Mouse (Mus musculus) MEL (cell line): ENCODE measurements at regions not wholly inside any gene's neighbourhood (a gene's known extent, or its start where the extent isn't known, plus 50 kb on each side); places are given as distances from the start of the nearest gene placed in this dataset.

Source experiments
- DNase-seq: peaks from one replicate; pipeline ENCODE4 v3.0.0; 2011; ENCODE audit warnings: low read depth, low spot score
- H3K27ac ChIP-seq: 2 replicates; pipeline ENCODE4 v1.5.1; 2012; ENCODE audit warnings: low read depth, mild to moderate bottlenecking, control low read depth, low read length, moderate library complexity; ENCODE audit not compliant: control insufficient read depth
- H3K27me3 ChIP-seq, 2 experiments: fragments of 150-350 bp in 1 of 2; sonication (generic) in 1 of 2; 2 replicates each; pipeline ENCODE4 v1.6.1; 2012; ENCODE audit warnings: low read length in 2 of 2, mild to moderate bottlenecking in 2 of 2, improper control_type of control experiment in 1 of 2, moderate library complexity in 1 of 2; ENCODE audit not compliant: insufficient read depth in 2 of 2, control insufficient read depth in 1 of 2
- H3K36me3 ChIP-seq, 2 experiments: 2 replicates each; pipeline ENCODE4 v1.6.1; 2012 to 2014; ENCODE audit warnings: low read length in 2 of 2, improper control_type of control experiment in 1 of 2, inconsistent platforms in 1 of 2, mild to moderate bottlenecking in 1 of 2; ENCODE audit not compliant: insufficient read depth in 2 of 2, control insufficient read depth in 1 of 2
- H3K4me1 ChIP-seq, 2 experiments: fragments of 150-350 bp in 1 of 2; sonication (generic) in 1 of 2; 2 replicates each; pipeline ENCODE4 v1.6.1; 2012; ENCODE audit warnings: low read length in 2 of 2, improper control_type of control experiment in 1 of 2, mild to moderate bottlenecking in 1 of 2; ENCODE audit not compliant: insufficient read depth in 2 of 2, control insufficient read depth in 1 of 2
- H3K4me3 ChIP-seq, 2 experiments: fragments of 150-350 bp in 1 of 2; sonication (generic) in 1 of 2; 2 replicates each; pipeline ENCODE4 v1.5.1; 2012; ENCODE audit warnings: low read depth in 2 of 2, low read length in 2 of 2, mild to moderate bottlenecking in 2 of 2, moderate library complexity in 2 of 2, control low read depth in 1 of 2, improper control_type of control experiment in 1 of 2; ENCODE audit not compliant: control insufficient read depth in 1 of 2, insufficient read depth in 1 of 2
- H3K79me2 ChIP-seq: 2 replicates; pipeline ENCODE4 v1.6.1; 2012; ENCODE audit warnings: mild to moderate bottlenecking, low read length, moderate library complexity; ENCODE audit not compliant: control insufficient read depth, poor library complexity, insufficient read depth
- H3K9ac ChIP-seq: 2 replicates; pipeline ENCODE4 v1.6.1; 2012; ENCODE audit warnings: low read depth, mild to moderate bottlenecking, control low read depth, low read length, moderate library complexity; ENCODE audit not compliant: control insufficient read depth, poor library complexity, severe bottlenecking
- H3K9me3 ChIP-seq: fragments of 150-350 bp; sonication (generic); replicated peaks from 2 replicates; pipeline ENCODE4 v1.6.1; 2012; ENCODE audit warnings: mild to moderate bottlenecking, low read length, improper control_type of control experiment, moderate library complexity; ENCODE audit not compliant: insufficient read depth
- CHD2 ChIP-seq: IDR thresholded peaks from 2 replicates; pipeline ENCODE4 v1.6.1; 2011; ENCODE audit warnings: low read length, improper control_type of control experiment
- ELF1 ChIP-seq: IDR thresholded peaks from 2 replicates; pipeline ENCODE4 v1.6.1; 2014; ENCODE audit warnings: low read depth, mild to moderate bottlenecking, inconsistent platforms, low read length, improper control_type of control experiment, moderate library complexity
- EP300 ChIP-seq, 2 experiments: IDR thresholded peaks; 2 replicates each; pipeline ENCODE4 v1.6.1; 2011; ENCODE audit warnings: improper control_type of control experiment in 2 of 2, low read length in 2 of 2, low read depth in 1 of 2, mild to moderate bottlenecking in 1 of 2
- ETS1 ChIP-seq: IDR thresholded peaks from 2 replicates; pipeline ENCODE4 v1.6.1; 2012; ENCODE audit warnings: low read depth, mild to moderate bottlenecking, inconsistent platforms, low read length, improper control_type of control experiment, moderate library complexity
- GATA1 ChIP-seq: IDR thresholded peaks from 2 replicates; pipeline ENCODE4 v1.6.1; 2011; ENCODE audit warnings: low read depth, low read length, improper control_type of control experiment
- MAFK ChIP-seq: IDR thresholded peaks from 2 replicates; pipeline ENCODE4 v1.6.1; 2011; ENCODE audit warnings: low read depth, mild to moderate bottlenecking, low read length, improper control_type of control experiment, borderline replicate concordance
- MEF2A ChIP-seq: IDR thresholded peaks from 2 replicates; pipeline ENCODE4 v1.6.1; 2014; ENCODE audit warnings: low read depth, mild to moderate bottlenecking, inconsistent platforms, low read length, improper control_type of control experiment; ENCODE audit not compliant: poor library complexity, insufficient replicate concordance, severe bottlenecking; ENCODE audit errors: extremely low read depth
- MYB ChIP-seq: IDR thresholded peaks from 2 replicates; pipeline ENCODE4 v1.6.1; 2011; ENCODE audit warnings: mild to moderate bottlenecking, low read depth, low read length, improper control_type of control experiment
- MYC ChIP-seq: IDR thresholded peaks from 2 replicates; pipeline ENCODE4 v1.6.1; 2011; ENCODE audit warnings: low read depth, mild to moderate bottlenecking, low read length, improper control_type of control experiment, moderate library complexity
- NELFE ChIP-seq: IDR thresholded peaks from 2 replicates; pipeline ENCODE4 v1.6.1; 2011; ENCODE audit warnings: low read depth, low read length, improper control_type of control experiment
- POLR2AphosphoS2 ChIP-seq: IDR thresholded peaks from 2 replicates; pipeline ENCODE4 v1.6.1; 2011; ENCODE audit warnings: low read length, improper control_type of control experiment
- RCOR1 ChIP-seq: IDR thresholded peaks from 2 replicates; pipeline ENCODE4 v1.6.1; 2012; ENCODE audit warnings: low read depth, mild to moderate bottlenecking, inconsistent platforms, low read length, improper control_type of control experiment
- SIN3A ChIP-seq: IDR thresholded peaks from 2 replicates; pipeline ENCODE4 v1.6.1; 2012; ENCODE audit warnings: low read length, improper control_type of control experiment, inconsistent platforms
- SMC3 ChIP-seq: IDR thresholded peaks from 2 replicates; pipeline ENCODE4 v1.6.1; 2011; ENCODE audit warnings: low read depth, low read length, improper control_type of control experiment
- TAL1 ChIP-seq: IDR thresholded peaks from 2 replicates; pipeline ENCODE4 v1.6.1; 2012; ENCODE audit warnings: mild to moderate bottlenecking, inconsistent platforms, low read length, moderate library complexity, mixed read lengths
- TCF12 ChIP-seq: IDR thresholded peaks from 2 replicates; pipeline ENCODE4 v1.6.1; 2014; ENCODE audit warnings: low read depth, mild to moderate bottlenecking, inconsistent platforms, low read length, improper control_type of control experiment, moderate library complexity
- UBTF ChIP-seq: IDR thresholded peaks from 2 replicates; pipeline ENCODE4 v1.6.1; 2012; ENCODE audit warnings: low read depth, mild to moderate bottlenecking, inconsistent platforms, low read length, improper control_type of control experiment, moderate library complexity, borderline replicate concordance; ENCODE audit not compliant: insufficient read depth
- USF1 ChIP-seq: IDR thresholded peaks from 2 replicates; pipeline ENCODE4 v1.6.1; 2014; ENCODE audit warnings: low read depth, mild to moderate bottlenecking, inconsistent platforms, low read length, improper control_type of control experiment, moderate library complexity
- USF2 ChIP-seq, 2 experiments: IDR thresholded peaks; 2 replicates each; pipeline ENCODE4 v1.6.1; 2011 to 2012; ENCODE audit warnings: improper control_type of control experiment in 2 of 2, low read length in 2 of 2, borderline replicate concordance in 1 of 2, inconsistent platforms in 1 of 2, low read depth in 1 of 2, mild to moderate bottlenecking in 1 of 2; ENCODE audit not compliant: insufficient read depth in 1 of 2
- ZNF384 ChIP-seq: IDR thresholded peaks from 2 replicates; pipeline ENCODE4 v1.6.1; 2012; ENCODE audit warnings: low read depth, mild to moderate bottlenecking, inconsistent platforms, low read length, improper control_type of control experiment

GRCm38 (mm10) chr6:110505861-110506260, 139.5 kb upstream of the Grm7 start:
- Histone ChIP-seq H3K27me3 (no peaks in the 10 kb centered on the region), H3K27ac (no peak overlapping the region), H3K4me1 (no peaks in the 10 kb centered on the region), H3K4me3 (no peak overlapping the region), H3K79me2 (no peaks in the 10 kb centered on the region), H3K36me3 (no peaks in the 10 kb centered on the region), H3K9ac (no peak overlapping the region), H3K9me3 (no peaks in the 10 kb centered on the region)
- no peak for TF ChIP-seq NELFE
- TF ChIP-seq ELF1: no peak
- no peak for TF ChIP-seq MAFK
- TF ChIP-seq USF1: peak; percentile 35; the same call in 1 of the 2 replicates
- no peak for DNase-seq

- no peak overlapping the region for H3K9ac ChIP-seq
- no peak for TF ChIP-seq CHD2
- no peak for TF ChIP-seq MEF2A
- no peak for TF ChIP-seq USF1
- no peak for TF ChIP-seq GATA1
- TF ChIP-seq UBTF: no peak
- TF ChIP-seq SIN3A: no peak
- TF ChIP-seq ZNF384: no peak
- TF ChIP-seq TAL1: no peak
- TF ChIP-seq RCOR1: no peak
- TF ChIP-seq ETS1: no peak
- no peak for TF ChIP-seq USF2 (IDR thresholded peaks at IDR 0.05; ENCODE audit: borderline replicate concordance in 1 of 2, insufficient read depth in 1 of 2, low read depth in 1 of 2, low read length in 2 of 2)
- no peak for TF ChIP-seq NELFE
- TF ChIP-seq MYB: no peak
- no peak for TF ChIP-seq POLR2AphosphoS2
- no peak for TF ChIP-seq SMC3
- no peak for TF ChIP-seq TCF12
- no peak for TF ChIP-seq MYC
- no peak for TF ChIP-seq EP300 (IDR thresholded peaks at IDR 0.05; ENCODE audit: low read depth in 1 of 2, low read length in 2 of 2)
- no peaks in the 10 kb centered on the region for H3K9me3 ChIP-seq
- H3K4me3 ChIP-seq: no peak overlapping the region
- H3K79me2 ChIP-seq: no peaks in the 10 kb centered on the region
- no peak for DNase-seq
- no peaks in the 10 kb centered on the region for H3K4me1 ChIP-seq
- H3K36me3 ChIP-seq: no peaks in the 10 kb centered on the region
- H3K27ac ChIP-seq: no peak overlapping the region
- no peaks in the 10 kb centered on the region for H3K27me3 ChIP-seq
Measured at GRCm38 (mm10) chr6:110510494-110510893, 134.9 kb upstream of the Grm7 start.
